Mouse (Mus musculus) thymus, adult 2 months (tissue): ENCODE measurements around the gene Zfp655.

Experiments
- CTCF ChIP-seq: fragments of 200-500 bp; IDR thresholded peaks from 2 replicates; pipeline ENCODE4 v1.5.1; 2012; ENCODE audit warnings: mild to moderate bottlenecking, control low read depth, low read length, moderate library complexity, borderline replicate concordance; ENCODE audit not compliant: control insufficient read depth, poor library complexity, insufficient read depth; ENCODE audit errors: extremely low read depth
- POLR2A ChIP-seq: fragments of 200-500 bp; IDR thresholded peaks from 2 replicates; pipeline ENCODE4 v1.6.1; 2012; ENCODE audit warnings: mild to moderate bottlenecking, low read length, control low read depth, moderate library complexity; ENCODE audit not compliant: control insufficient read depth, poor library complexity, insufficient read depth; ENCODE audit errors: extremely low read depth

GRCm38 (mm10) chr5:145212216-145212615, 19.3 kb upstream of the Zfp655 start:
- TF ChIP-seq CTCF (no peak), POLR2A (no peak)
